Mouse (Mus musculus) adrenal gland, adult 2 months (tissue): ENCODE data around the gene Rac1. TPM values are rescaled to one million over a fixed set of nuclear protein-coding genes. Genes with fewer than 3 reads are reported as not detected.
"Not testable (repeated sequence)": the region's sequence is repeated elsewhere in the genome, so short reads cannot be mapped to it uniquely, and the experiment has no call there.

Experiments
- DNase-seq: peaks from one replicate; pipeline ENCODE4 v3.0.0; 2021
- long read RNA-seq: library from polyadenylated mRNA; stranded (forward); transcript quantifications from one replicate; pipeline ENCODE4 v2.0.0, GENCODE M21; 2021
- polyA plus RNA-seq: library from polyadenylated mRNA; depleted of rRNA; stranded (reverse); fragments of >200 nt; gene quantifications from 2 replicates; pipeline ENCODE4 v1.2.3, GENCODE M21; 2012; rRNA removed
- total RNA-seq, 2 experiments: library from RNA; stranded (reverse); gene quantifications; 2 replicates each; pipeline ENCODE4 v1.2.3; 2021

The Rac1 gene
- 100 to 1,000 TPM; 349 to 359 TPM for total RNA-seq
- polyA plus RNA-seq: 76.1 and 98.1 TPM in 2 replicates
- long read RNA-seq, full-length matches to known transcripts: 90 of 106 reads
- long read RNA-seq, partial matches to known transcripts: 4 of 106 reads
- long read RNA-seq, other reads (novel, unspliced or antisense): 12 of 106 reads

GRCm38 (mm10) chr5:143527486-143528307 lies at the start of gene Rac1:
TSS of gene Rac1 (minus strand) at chr5:143528036.
- peak; percentile 98 for DNase-seq

GRCm38 (mm10) chr5:143574261-143575178 lies 46.7 kb upstream of the Rac1 start:
- no peak for DNase-seq

GRCm38 (mm10) chr5:143573067-143573466 lies 45.2 kb upstream of the Rac1 start:
- no peak for DNase-seq

GRCm38 (mm10) chr5:143572195-143572594 lies 44.4 kb upstream of the Rac1 start:
- peak; percentile 68 for DNase-seq

- DNase-seq: peak; percentile 84
Measured at GRCm38 (mm10) chr5:143567860-143568259, 40.0 kb upstream of the Rac1 start.

GRCm38 (mm10) chr5:143567258-143567670 lies 39.4 kb upstream of the Rac1 start:
- DNase-seq: no peak

GRCm38 (mm10) chr5:143566804-143567203 lies 39.0 kb upstream of the Rac1 start:
- not testable (repeated sequence) for DNase-seq

- DNase-seq: peak; percentile 47
Measured at GRCm38 (mm10) chr5:143561544-143562185, 33.8 kb upstream of the Rac1 start.

- DNase-seq: no peak
Measured at GRCm38 (mm10) chr5:143561009-143561408, 33.2 kb upstream of the Rac1 start.

- DNase-seq: no peak
Measured at GRCm38 (mm10) chr5:143558731-143559130, 30.9 kb upstream of the Rac1 start.

GRCm38 (mm10) chr5:143555233-143555632 lies 27.4 kb upstream of the Rac1 start:
- no peak for DNase-seq

- no peak for DNase-seq
Measured at GRCm38 (mm10) chr5:143552911-143553310, 25.1 kb upstream of the Rac1 start.

GRCm38 (mm10) chr5:143548922-143549321 lies 21.1 kb upstream of the Rac1 start:
- DNase-seq: not testable (repeated sequence)

- peak; percentile 98 for DNase-seq
Measured at GRCm38 (mm10) chr5:143548401-143548846, 20.6 kb upstream of the Rac1 start.

GRCm38 (mm10) chr5:143547866-143548265 lies 20.0 kb upstream of the Rac1 start:
- DNase-seq: no peak

- DNase-seq: peak; percentile 84
Measured at GRCm38 (mm10) chr5:143547384-143547783, 19.5 kb upstream of the Rac1 start.

- DNase-seq: no peak
Measured at GRCm38 (mm10) chr5:143539111-143539510, 11.3 kb upstream of the Rac1 start.

- no peak for DNase-seq
Measured at GRCm38 (mm10) chr5:143537022-143537421, 9.2 kb upstream of the Rac1 start.

- no peak for DNase-seq
Measured at GRCm38 (mm10) chr5:143534922-143535321, 7.1 kb upstream of the Rac1 start.

GRCm38 (mm10) chr5:143530715-143531114 lies 2.9 kb upstream of the Rac1 start:
- DNase-seq: no peak

GRCm38 (mm10) chr5:143528308-143528683 lies 460 bp upstream of the Rac1 start:
- DNase-seq: no peak
